8 mouse cellular contexts compared by ENCODE assay signal in genomic region chr11:50930469-50931014, GRCm38 (mm10). TPM values are rescaled to one million over a fixed set of nuclear protein-coding genes. Genes with fewer than 3 reads are reported as not detected.
DNase-seq lines count a peak whose midpoint lies in the region; ATAC-seq and TF ChIP-seq lines count a peak whose summit lies in the region.

No protein-coding gene starts in this region.

- H3K4me2 ChIP-seq in embryonic facial prominence, embryonic 15.5 days (replicated peaks), result peak overlapping the region; percentile 90
- H3K4me2 ChIP-seq in intestine, postnatal 0 days (replicated peaks; ENCODE audit: low read depth), result peak overlapping the region; percentile 85
- H3K4me2 ChIP-seq in neural tube, embryonic 12.5 days (replicated peaks), result peak overlapping the region; percentile 83

- 0 out of 2 replicates have a peak, but pooled peaks cover 3% of the 10 kb centered on the region for H3K36me3 ChIP-seq in liver, adult 2 months (ENCODE audit: control insufficient read depth, insufficient read depth, low read length)
- H3K36me3 ChIP-seq in embryonic facial prominence, embryonic 15.5 days, result no peaks in the 10 kb centered on the region
- H3K36me3 ChIP-seq in intestine, postnatal 0 days (ENCODE audit: control insufficient read depth, insufficient read depth), result no peaks in the 10 kb centered on the region
- no peaks in the 10 kb centered on the region for H3K36me3 ChIP-seq in neural tube, embryonic 12.5 days

- H3K27ac ChIP-seq in liver, adult 2 months (replicated peaks; ENCODE audit: insufficient read depth, low read depth, low read length), result peak overlapping the region; percentile 80; the same call in 1 of the 2 replicates
- H3K27ac ChIP-seq in embryonic facial prominence, embryonic 15.5 days (replicated peaks), result no peak overlapping the region
- H3K27ac ChIP-seq in intestine, postnatal 0 days (ENCODE audit: low read depth, low read length), result no peak overlapping the region
- H3K27ac ChIP-seq in neural tube, embryonic 12.5 days, result no peak overlapping the region

- no peak for TF ChIP-seq CTCF in liver, adult 2 months (IDR thresholded peaks at IDR 0.05; ENCODE audit: low read depth, low read length)
- no peak for TF ChIP-seq CTCF in intestine, postnatal 0 days (IDR thresholded peaks at IDR 0.05; ENCODE audit: low read depth)

- H3K9ac ChIP-seq in liver, adult 2 months (ENCODE audit: low read depth, low read length), result peak overlapping the region; percentile 84
- peak overlapping the region; percentile 59 for H3K9ac ChIP-seq in embryonic facial prominence, embryonic 15.5 days
- peak overlapping the region; percentile 41; the same call in 1 of the 2 replicates for H3K9ac ChIP-seq in intestine, postnatal 0 days (ENCODE audit: low read depth, low read length)
- peak overlapping the region; percentile 63 for H3K9ac ChIP-seq in neural tube, embryonic 12.5 days

- H3K9me3 ChIP-seq in embryonic facial prominence, embryonic 15.5 days (replicated peaks), result no peaks in the 10 kb centered on the region
- no peaks in the 10 kb centered on the region for H3K9me3 ChIP-seq in intestine, postnatal 0 days (ENCODE audit: control insufficient read depth)
- H3K9me3 ChIP-seq in neural tube, embryonic 12.5 days, result no peaks in the 10 kb centered on the region

- H3K4me3 ChIP-seq in liver, adult 2 months (ENCODE audit: insufficient read depth, low read depth, low read length), result peak overlapping the region; percentile 75
- H3K4me3 ChIP-seq in embryonic facial prominence, embryonic 15.5 days (replicated peaks), result peak overlapping the region; percentile 77
- H3K4me3 ChIP-seq in intestine, postnatal 0 days (ENCODE audit: low read depth, low read length), result peak overlapping the region; percentile 73
- H3K4me3 ChIP-seq in neural tube, embryonic 12.5 days, result peak overlapping the region; percentile 52

- ATAC-seq in embryonic facial prominence, embryonic 15.5 days (ENCODE audit: insufficient number of reproducible peaks, low FRiP score, low TSS enrichment, low read depth), result no peak
- ATAC-seq in intestine, postnatal 0 days, result no peak
- ATAC-seq in neural tube, embryonic 12.5 days (ENCODE audit: low FRiP score, low read depth), result peak; percentile 10; the same call in 1 of the 2 replicates

- H3K27me3 ChIP-seq in liver, adult 2 months (ENCODE audit: control insufficient read depth, insufficient read depth, low read length), result no peaks in the 10 kb centered on the region
- 0 out of 2 replicates have a peak, but pooled peaks cover 3% of the 10 kb centered on the region for H3K27me3 ChIP-seq in embryonic facial prominence, embryonic 15.5 days
- H3K27me3 ChIP-seq in intestine, postnatal 0 days (replicated peaks; ENCODE audit: control insufficient read depth, insufficient read depth, low read length), result 0 out of 2 replicates have a peak, but pooled peaks cover 4% of the 10 kb centered on the region
- no peaks in the 10 kb centered on the region for H3K27me3 ChIP-seq in neural tube, embryonic 12.5 days (replicated peaks)

- peak; percentile 28 for DNase-seq in liver, adult 2 months (ENCODE audit: extremely low read depth, low read depth, low spot score)
- DNase-seq in liver, result no peak
- DNase-seq in adipocyte (ENCODE audit: low spot score), result no peak
- DNase-seq in gastrocnemius, adult 8-10 months (ENCODE audit: low spot score in 2 of 2), result no peak
- no peak for DNase-seq in urinary bladder, postnatal 36 days (ENCODE audit: low spot score in 2 of 2)

- H3K4me1 ChIP-seq in liver, adult 2 months (ENCODE audit: control insufficient read depth, insufficient read depth, low read length), result no peaks in the 10 kb centered on the region
- peaks cover 9% of the 10 kb centered on the region; the same call in 1 of the 2 replicates for H3K4me1 ChIP-seq in embryonic facial prominence, embryonic 15.5 days
- no peaks in the 10 kb centered on the region for H3K4me1 ChIP-seq in intestine, postnatal 0 days (replicated peaks; ENCODE audit: control insufficient read depth, insufficient read depth, low read length)
- 0 out of 2 replicates have a peak, but pooled peaks cover 8% of the 10 kb centered on the region for H3K4me1 ChIP-seq in neural tube, embryonic 12.5 days

- 23% methylated on average over 14 of the region's 14 CpGs for WGBS in liver, adult 2 months
- 26% methylated on average over 14 of the region's 14 CpGs for WGBS in embryonic facial prominence, embryonic 15.5 days
- 12% methylated on average over 14 of the region's 14 CpGs for WGBS in intestine, postnatal 0 days
- 28% methylated on average over 14 of the region's 14 CpGs for WGBS in neural tube, embryonic 12.5 days

- H3K79me2 ChIP-seq in liver, adult 2 months (ENCODE audit: control insufficient read depth, insufficient read depth, low read length), result no peaks in the 10 kb centered on the region

- TF ChIP-seq POLR2A in liver, adult 2 months (IDR thresholded peaks at IDR 0.05; ENCODE audit: extremely low read depth, insufficient read depth, low read length), result no peak

RNA-seq across cellular contexts. Expression of gene Zfp354b, which starts 0.9 kb away (rescaled TPM):
- 1.7 and 3.4 TPM in 2 replicates for total RNA-seq in liver, adult 2 months (2014; rRNA removed)
- polyA plus RNA-seq in liver, adult 2 months (2012; rRNA removed), result 0.38 and 0.50 TPM in 2 replicates
- 2.5 and 2.7 TPM in 2 replicates for polyA plus RNA-seq in embryonic facial prominence, embryonic 15.5 days (2015; fragmentation: Nextera tagmentation; extraction: Ambion mirVana)
- 0.54 and 0.63 TPM in 2 replicates for polyA plus RNA-seq in intestine, postnatal 0 days (2015; fragmentation: Nextera tagmentation; extraction: Ambion mirVana)
- polyA plus RNA-seq in neural tube, embryonic 12.5 days (2016; fragmentation: Nextera tagmentation; extraction: Ambion mirVana), result 2.0 and 2.5 TPM in 2 replicates
- total RNA-seq in gastrocnemius, adult 8-10 months (2022), result 1 to 10 TPM; 1.6 to 2.3 (median 2.2) TPM

RNA-seq across cellular contexts. Expression of gene 4933414I15Rik, which starts 13.0 kb away (rescaled TPM):
- total RNA-seq in liver, adult 2 months (2014; rRNA removed), result not detected in 2 replicates
- not detected in 2 replicates for polyA plus RNA-seq in liver, adult 2 months (2012; rRNA removed)
- not detected in 2 replicates for polyA plus RNA-seq in embryonic facial prominence, embryonic 15.5 days (2015; fragmentation: Nextera tagmentation; extraction: Ambion mirVana)
- polyA plus RNA-seq in intestine, postnatal 0 days (2015; fragmentation: Nextera tagmentation; extraction: Ambion mirVana), result not detected in 2 replicates
- polyA plus RNA-seq in neural tube, embryonic 12.5 days (2016; fragmentation: Nextera tagmentation; extraction: Ambion mirVana), result not detected in 2 replicates
- not detected for total RNA-seq in gastrocnemius, adult 8-10 months (2022)

RNA-seq across cellular contexts. Expression of gene Zfp2, which starts 14.6 kb away (rescaled TPM):
- total RNA-seq in liver, adult 2 months (2014; rRNA removed), result 4.3 and 5.1 TPM in 2 replicates
- 1.1 and 1.5 TPM in 2 replicates for polyA plus RNA-seq in liver, adult 2 months (2012; rRNA removed)
- 9.3 and 10.3 TPM in 2 replicates for polyA plus RNA-seq in embryonic facial prominence, embryonic 15.5 days (2015; fragmentation: Nextera tagmentation; extraction: Ambion mirVana)
- polyA plus RNA-seq in intestine, postnatal 0 days (2015; fragmentation: Nextera tagmentation; extraction: Ambion mirVana), result 2.1 and 2.7 TPM in 2 replicates
- 32.6 and 33.0 TPM in 2 replicates for polyA plus RNA-seq in neural tube, embryonic 12.5 days (2016; fragmentation: Nextera tagmentation; extraction: Ambion mirVana)
- 1 to 10 TPM; 3.8 to 4.8 (median 4.2) TPM for total RNA-seq in gastrocnemius, adult 8-10 months (2022)

RNA-seq across cellular contexts. Expression of gene Prop1, which starts 23.0 kb away (rescaled TPM):
- total RNA-seq in liver, adult 2 months (2014; rRNA removed), result not detected in 2 replicates
- polyA plus RNA-seq in liver, adult 2 months (2012; rRNA removed), result not detected in 2 replicates
- polyA plus RNA-seq in embryonic facial prominence, embryonic 15.5 days (2015; fragmentation: Nextera tagmentation; extraction: Ambion mirVana), result not detected in 2 replicates
- not detected in 2 replicates for polyA plus RNA-seq in intestine, postnatal 0 days (2015; fragmentation: Nextera tagmentation; extraction: Ambion mirVana)
- not detected in 2 replicates for polyA plus RNA-seq in neural tube, embryonic 12.5 days (2016; fragmentation: Nextera tagmentation; extraction: Ambion mirVana)
- not detected for total RNA-seq in gastrocnemius, adult 8-10 months (2022)

RNA-seq across cellular contexts. Expression of gene Olfr1378, which starts 35.8 kb away (rescaled TPM):
- total RNA-seq in liver, adult 2 months (2014; rRNA removed), result not detected in 2 replicates
- polyA plus RNA-seq in liver, adult 2 months (2012; rRNA removed), result not detected in 2 replicates
- polyA plus RNA-seq in embryonic facial prominence, embryonic 15.5 days (2015; fragmentation: Nextera tagmentation; extraction: Ambion mirVana), result not detected in 2 replicates
- not detected in 2 replicates for polyA plus RNA-seq in intestine, postnatal 0 days (2015; fragmentation: Nextera tagmentation; extraction: Ambion mirVana)
- polyA plus RNA-seq in neural tube, embryonic 12.5 days (2016; fragmentation: Nextera tagmentation; extraction: Ambion mirVana), result not detected in 2 replicates
- total RNA-seq in gastrocnemius, adult 8-10 months (2022), result not detected
